Mouse (Mus musculus) bone marrow, adult 2 months (tissue): ENCODE results near the gene B3galnt2.
"Not testable (repeated sequence)": the region's sequence is repeated elsewhere in the genome, so short reads cannot be mapped to it uniquely, and the experiment has no call there.

Source experiments
- CTCF ChIP-seq: fragments of 200-500 bp; IDR thresholded peaks from 2 replicates; pipeline ENCODE4 v1.5.1; 2011; ENCODE audit warnings: low read length, control low read depth; ENCODE audit not compliant: control insufficient read depth, insufficient read depth
- POLR2A ChIP-seq: fragments of 200-500 bp; IDR thresholded peaks from 2 replicates; pipeline ENCODE4 v1.6.1; 2011; ENCODE audit warnings: low read depth, mild to moderate bottlenecking, control low read depth, low read length, borderline replicate concordance; ENCODE audit not compliant: control insufficient read depth

- TF ChIP-seq POLR2A, CTCF: not testable (repeated sequence)
Measured at GRCm38 (mm10) chr13:13981842-13982241, 27.6 kb downstream of the B3galnt2 start.
